Mouse (Mus musculus): ENCODE data around the gene Oxtr. TPM values are rescaled to one million over a fixed set of nuclear protein-coding genes. Genes with fewer than 3 reads are reported as not detected.
A peak's percentile ranks its signal among the peaks of the same experiment; 100 is the strongest.

Gene Oxtr
- total RNA-seq, 2 experiments from 2014 or later: 7.4 to 8.5 TPM

- peak in 1 of 2 experiments; percentile 31 for DNase-seq (ENCODE audit: low spot score in 2 of 2)
Measured at GRCm38 (mm10) chr6:112489181-112489909, 398 bp downstream of the Oxtr start.

- DNase-seq (ENCODE audit: low spot score in 2 of 2): no peak
Measured at GRCm38 (mm10) chr6:112488821-112489180, 942 bp downstream of the Oxtr start.

GRCm38 (mm10) chr6:112487993-112488392, 1.8 kb downstream of the Oxtr start:
- DNase-seq (ENCODE audit: low spot score in 2 of 2): no peak

GRCm38 (mm10) chr6:112484316-112484715, 5.4 kb downstream of the Oxtr start:
- peak; percentile 29 to 50 for DNase-seq (ENCODE audit: low spot score in 2 of 2)

GRCm38 (mm10) chr6:112479861-112480260, 9.9 kb downstream of the Oxtr start:
- DNase-seq (ENCODE audit: low spot score in 2 of 2): no peak

GRCm38 (mm10) chr6:112471644-112472043, 18.1 kb downstream of the Oxtr start:
- DNase-seq (ENCODE audit: low spot score in 2 of 2): no peak

- no peak for DNase-seq (ENCODE audit: low spot score in 2 of 2)
Measured at GRCm38 (mm10) chr6:112466001-112466400, 23.7 kb downstream of the Oxtr start.

- DNase-seq (ENCODE audit: low spot score in 2 of 2): no peak
Measured at GRCm38 (mm10) chr6:112465441-112465840, 24.3 kb downstream of the Oxtr start.

GRCm38 (mm10) chr6:112463331-112463730, 26.4 kb downstream of the Oxtr start:
- DNase-seq (ENCODE audit: low spot score in 2 of 2): no peak

GRCm38 (mm10) chr6:112461459-112461858, 28.3 kb downstream of the Oxtr start:
- DNase-seq (ENCODE audit: low spot score in 2 of 2): no peak

GRCm38 (mm10) chr6:112459341-112459749, 30.4 kb downstream of the Oxtr start, which contains the start of gene Cav3:
Gene Cav3, plus strand, starts transcription at chr6:112459505.
- no peak for DNase-seq (ENCODE audit: low spot score in 2 of 2)

- DNase-seq (ENCODE audit: low spot score in 2 of 2): no peak
Measured at GRCm38 (mm10) chr6:112445675-112446074, 44.1 kb downstream of the Oxtr start.

GRCm38 (mm10) chr6:112426018-112426732, 63.6 kb downstream of the Oxtr start:
- no peak for DNase-seq (ENCODE audit: low spot score in 2 of 2)

GRCm38 (mm10) chr6:112423746-112424501, 65.8 kb downstream of the Oxtr start:
- DNase-seq (ENCODE audit: low spot score in 2 of 2): no peak

Other genes starting within 250 kb of the Oxtr start
- gene Lmcd1, start 216.2 kb downstream of the Oxtr start, total RNA-seq (2021): 1 to 10 TPM; 7.2 to 7.9 TPM
- 1 to 10 TPM in 1 of 2 experiments, under 1 TPM in 1; 0.49 to 1.1 TPM for gene Ssu2, start 101.9 kb downstream of the Oxtr start, total RNA-seq (2021)
- under 1 TPM; 0.38 to 0.94 TPM for gene Cav3, start 30.4 kb downstream of the Oxtr start, total RNA-seq (2021)
- gene Rad18, start 206.7 kb upstream of the Oxtr start, total RNA-seq (2021): 10 to 100 TPM in 1 of 2 experiments, 1 to 10 TPM in 1; 9.3 to 10.7 TPM

All from layer of hippocampus, postnatal 10 days (tissue).